Mouse (Mus musculus) liver, adult (tissue): Measurements from ENCODE around the gene 2010111I01Rik.

Source experiments
- GATA4 ChIP-seq: IDR thresholded peaks from 2 replicates; pipeline ENCODE4 v1.6.1; 2014; ENCODE audit warnings: mild to moderate bottlenecking, low read length; ENCODE audit not compliant: insufficient replicate concordance

2010111I01Rik gene

GRCm38 (mm10) chr13:63138376-63139048 lies 173.8 kb downstream of the 2010111I01Rik start:
- TF ChIP-seq GATA4, result no peak

DNA sequence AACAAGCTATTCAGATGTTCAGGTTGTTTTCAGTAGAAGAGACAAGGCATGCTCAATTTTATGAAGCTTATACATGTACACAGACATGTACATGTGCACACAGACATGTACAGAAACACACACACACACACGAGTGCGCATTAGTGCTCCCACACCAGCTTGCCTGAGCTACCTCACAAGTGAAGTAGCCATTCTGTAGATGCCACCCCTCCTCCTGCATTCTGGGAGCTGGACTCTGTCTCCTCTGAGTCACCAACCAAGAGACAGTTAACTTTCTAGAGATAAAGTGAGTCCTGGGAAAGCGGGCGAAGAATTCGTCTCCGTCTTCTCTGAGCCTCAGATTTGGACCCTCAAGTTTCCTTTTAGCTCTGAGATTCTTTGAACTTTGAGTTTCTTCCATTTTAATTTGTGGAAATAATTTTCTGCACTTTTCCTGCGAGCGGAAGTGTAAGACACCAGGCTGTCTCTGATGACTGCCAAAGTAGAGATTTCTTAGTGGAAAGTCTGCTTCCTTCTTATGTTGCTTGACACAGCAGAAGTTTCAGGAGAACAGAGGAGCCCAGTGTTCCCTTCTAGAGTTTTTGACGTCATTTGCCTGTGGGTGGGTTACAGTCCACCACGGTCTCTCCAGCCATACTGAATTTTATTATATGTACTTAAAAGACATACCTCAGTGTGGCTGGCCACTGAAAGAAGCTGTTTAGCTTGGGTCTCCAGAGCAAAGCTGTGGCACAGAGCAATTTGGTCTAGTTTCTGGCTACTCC lies 175.0 kb downstream of the 2010111I01Rik start:
- TF ChIP-seq GATA4, result no peak

DNA sequence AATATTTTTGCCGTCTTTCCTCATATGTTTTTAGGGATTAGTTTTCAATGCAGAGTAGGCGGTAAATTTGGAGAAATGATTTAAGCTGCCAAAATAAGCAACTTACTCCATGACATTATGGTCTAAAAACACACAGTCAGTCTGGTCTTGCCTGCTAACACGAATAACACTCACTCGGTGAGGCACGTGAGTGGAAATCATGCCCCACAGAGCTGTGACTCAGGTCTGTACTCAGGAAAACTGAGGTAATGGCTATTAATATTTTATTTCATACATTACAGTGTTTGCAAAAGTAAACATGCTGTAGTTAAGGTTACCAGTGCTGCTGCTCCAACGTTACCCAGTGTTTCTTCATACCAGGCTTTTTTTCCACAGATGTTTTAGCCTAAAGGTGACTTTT lies 176.1 kb downstream of the 2010111I01Rik start:
- TF ChIP-seq GATA4, result no peak

GRCm38 (mm10) chr13:63141275-63141674 lies 176.6 kb downstream of the 2010111I01Rik start:
- no peak for TF ChIP-seq GATA4

DNA sequence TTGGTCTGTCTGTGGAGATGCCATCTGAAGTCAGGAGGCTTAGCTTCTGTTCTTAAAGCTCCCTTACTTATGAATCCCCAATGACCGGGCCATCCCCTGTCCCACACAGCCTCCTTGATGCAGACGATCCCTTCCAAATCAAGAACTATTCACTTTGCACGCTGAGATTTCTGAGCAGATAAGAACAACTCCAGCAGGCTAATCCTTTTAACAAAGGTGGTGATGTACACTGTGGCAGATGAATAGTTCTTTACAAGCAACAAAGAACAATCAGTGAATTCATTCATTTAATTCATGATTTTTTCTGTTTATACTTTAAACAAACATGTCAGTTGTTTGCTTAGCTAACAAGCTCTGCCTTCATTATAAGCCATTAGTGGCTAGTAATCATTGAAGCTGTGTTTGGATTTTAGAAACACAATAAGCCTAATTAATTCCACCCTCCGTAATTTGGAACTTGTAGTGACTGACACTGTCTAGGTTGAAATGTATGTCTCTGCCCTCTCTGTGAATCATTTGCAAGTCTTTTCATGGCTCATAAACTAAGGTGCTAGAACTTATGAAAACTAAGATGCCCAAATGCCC lies 182.0 kb downstream of the 2010111I01Rik start:
- no peak for TF ChIP-seq GATA4

DNA sequence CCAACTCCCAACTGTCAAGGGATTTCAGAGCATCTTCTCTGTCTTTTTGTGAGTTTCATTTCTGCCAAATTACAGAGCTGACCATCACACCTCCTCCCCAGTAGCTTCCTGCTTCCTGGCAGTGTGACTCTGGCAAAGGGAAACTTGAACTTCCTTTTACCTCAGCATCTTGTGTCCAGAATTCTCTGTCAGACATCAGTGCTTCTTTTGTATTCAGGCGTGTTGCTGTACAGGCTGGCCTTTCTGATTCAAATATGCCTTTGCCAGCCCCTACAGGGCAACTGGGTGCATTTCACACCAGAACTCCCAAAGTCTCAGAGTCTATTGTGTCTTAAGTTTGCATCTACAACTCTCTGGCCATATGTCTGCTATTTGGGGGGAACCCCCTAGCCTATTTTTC lies 183.5 kb downstream of the 2010111I01Rik start:
- TF ChIP-seq GATA4, result no peak

GRCm38 (mm10) chr13:63150470-63151020 lies 185.9 kb downstream of the 2010111I01Rik start:
- no peak for TF ChIP-seq GATA4

DNA sequence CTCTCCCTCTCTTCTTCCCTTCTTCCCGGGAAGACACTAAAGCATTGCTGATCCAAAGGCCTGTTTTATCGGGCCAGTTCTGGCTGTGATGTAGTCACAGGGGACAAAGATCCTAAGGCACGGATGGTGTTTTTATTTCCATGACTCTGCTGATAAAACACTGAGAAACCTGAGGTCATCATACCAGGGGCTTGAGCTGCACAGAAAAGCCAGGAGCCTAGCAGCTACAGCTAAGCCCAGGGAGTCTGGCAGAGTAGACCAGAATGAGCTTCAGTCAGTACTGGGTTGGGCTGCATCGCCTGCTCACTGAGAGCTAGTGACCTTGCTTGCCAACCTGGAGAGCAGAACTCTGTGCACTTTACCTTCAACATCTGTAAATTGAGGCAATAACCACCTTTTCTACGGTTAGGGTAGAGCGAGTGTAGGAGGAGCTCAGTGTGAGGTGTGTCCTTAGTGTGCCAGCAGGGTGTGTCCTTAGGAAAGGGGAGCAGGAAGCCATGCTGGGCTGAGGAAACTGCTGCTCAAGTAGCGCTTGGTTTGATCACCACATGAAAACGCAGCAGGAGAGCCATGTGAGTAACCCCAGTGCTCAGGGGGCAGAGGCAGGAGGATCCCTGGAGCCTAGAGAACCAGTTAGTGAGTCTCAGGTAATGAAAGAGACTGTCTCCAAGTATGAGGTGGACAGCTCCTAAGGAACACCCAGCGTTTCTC lies 186.5 kb downstream of the 2010111I01Rik start:
- TF ChIP-seq GATA4, result no peak

GRCm38 (mm10) chr13:63152498-63152897 lies 187.8 kb downstream of the 2010111I01Rik start:
- TF ChIP-seq GATA4, result no peak

- TF ChIP-seq GATA4, result no peak
These were observed 188.7 kb downstream of the 2010111I01Rik start for GRCm38 (mm10) chr13:63153397-63153796.

GRCm38 (mm10) chr13:63154851-63155571 lies 190.3 kb downstream of the 2010111I01Rik start:
- no peak for TF ChIP-seq GATA4

DNA sequence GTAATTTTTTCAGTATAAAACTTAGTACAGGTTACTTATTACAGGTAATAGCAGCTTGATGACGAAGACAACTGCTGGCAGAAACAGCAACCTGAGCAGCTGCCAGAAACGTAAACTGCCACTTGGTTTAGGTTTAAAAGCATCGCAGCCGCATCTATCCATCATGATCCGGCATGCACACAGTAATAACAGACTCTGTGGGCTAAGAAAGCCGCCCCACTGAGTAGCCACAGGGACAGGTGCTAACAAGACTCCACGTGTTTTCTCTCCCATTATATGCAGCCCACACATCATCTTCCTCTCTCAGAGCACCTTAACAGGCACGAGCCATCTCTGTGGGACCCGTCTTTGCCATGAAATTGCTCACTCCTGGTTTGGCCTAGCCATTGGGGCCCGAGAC lies 191.6 kb downstream of the 2010111I01Rik start:
- TF ChIP-seq GATA4, result no peak

DNA sequence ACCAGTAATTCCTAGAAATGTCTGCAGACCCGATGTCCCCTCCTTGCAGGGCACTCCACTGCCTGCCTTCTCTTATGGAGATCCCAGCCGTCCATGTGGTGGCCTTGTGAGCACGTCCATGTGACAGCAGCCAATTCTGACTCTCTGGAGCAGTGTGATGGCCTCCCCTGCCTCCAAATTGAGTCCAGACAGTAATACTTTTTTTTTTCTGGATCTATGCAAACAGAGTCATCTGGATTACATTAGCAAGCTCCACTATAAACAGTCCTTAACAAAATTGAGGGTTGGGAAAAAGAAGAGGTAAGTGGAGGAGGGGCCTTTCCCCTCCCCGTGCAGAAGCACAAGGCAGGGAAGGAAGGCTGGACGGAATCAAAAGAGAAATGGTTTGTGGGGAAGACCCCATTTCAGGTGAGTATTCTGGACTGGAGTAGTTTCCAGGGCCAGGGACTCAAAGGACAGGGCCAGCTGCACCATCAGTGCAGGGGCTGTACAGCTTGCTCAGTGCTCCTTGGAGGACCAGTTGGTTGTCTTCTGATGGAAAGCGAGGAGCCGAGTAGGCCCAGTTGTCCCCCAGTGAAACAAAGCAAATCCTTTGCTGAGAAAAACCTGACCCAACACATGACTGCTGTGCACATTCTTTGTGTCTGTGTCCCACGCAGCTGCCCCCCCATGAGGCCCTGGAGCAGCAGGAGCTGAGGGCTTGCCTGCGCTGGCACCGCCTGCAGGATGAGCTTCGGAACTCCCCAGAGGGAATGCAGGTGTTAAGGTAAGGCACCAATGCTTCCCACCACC lies 205.8 kb downstream of the 2010111I01Rik start:
- no peak for TF ChIP-seq GATA4
